Mouse (Mus musculus) forebrain, embryonic 15.5 days (tissue): ENCODE results near the gene Tdp2. TPM values are rescaled to one million over a fixed set of nuclear protein-coding genes. Genes with fewer than 3 reads are reported as not detected.

Experiments
- polyA plus RNA-seq: library from polyadenylated mRNA; unstranded; fragments of >200 nt; fragmentation: Nextera tagmentation; extraction: Ambion mirVana; gene quantifications from 2 replicates; pipeline ENCODE4 v1.2.1, GENCODE M21; 2015

The Tdp2 gene
- polyA plus RNA-seq, 1 experiment from 2014 or later: 46.5 TPM

Other genes with a start within 250 kb of the Tdp2 start
- gene Ripor2, start 249.5 kb upstream of the Tdp2 start, polyA plus RNA-seq: 24.5 and 26.8 TPM in 2 replicates
- not detected in 2 replicates for gene Armh2, start 90.4 kb upstream of the Tdp2 start, polyA plus RNA-seq
- 41.1 and 50.3 TPM in 2 replicates for gene Gmnn, start 69.8 kb upstream of the Tdp2 start, polyA plus RNA-seq
- 29.0 and 30.8 TPM in 2 replicates for gene BC005537, start 30.0 kb upstream of the Tdp2 start, polyA plus RNA-seq
- gene Acot13, start 139 bp upstream of the Tdp2 start, polyA plus RNA-seq: 58.8 and 60.0 TPM in 2 replicates
- 2.9 and 3.2 TPM in 2 replicates for gene D130043K22Rik, start 13.5 kb downstream of the Tdp2 start, polyA plus RNA-seq
- gene Aldh5a1, start 106.0 kb downstream of the Tdp2 start, polyA plus RNA-seq: 7.2 and 8.1 TPM in 2 replicates
- gene Gpld1, start 111.5 kb downstream of the Tdp2 start, polyA plus RNA-seq: 0.63 and 1.5 TPM in 2 replicates
- gene Mrs2, start 188.7 kb downstream of the Tdp2 start, polyA plus RNA-seq: 15.8 and 17.6 TPM in 2 replicates
- gene Dcdc2a, start 224.3 kb downstream of the Tdp2 start, polyA plus RNA-seq: 1.4 and 1.8 TPM in 2 replicates